Mouse (Mus musculus): ENCODE data around the gene Cmbl. TPM values are rescaled to one million over a fixed set of nuclear protein-coding genes. Genes with fewer than 3 reads are reported as not detected.

Cmbl gene
- total and polyA plus RNA-seq, 2 experiments from 2014 or later, result 22.8 to 41.0 TPM

DNA sequence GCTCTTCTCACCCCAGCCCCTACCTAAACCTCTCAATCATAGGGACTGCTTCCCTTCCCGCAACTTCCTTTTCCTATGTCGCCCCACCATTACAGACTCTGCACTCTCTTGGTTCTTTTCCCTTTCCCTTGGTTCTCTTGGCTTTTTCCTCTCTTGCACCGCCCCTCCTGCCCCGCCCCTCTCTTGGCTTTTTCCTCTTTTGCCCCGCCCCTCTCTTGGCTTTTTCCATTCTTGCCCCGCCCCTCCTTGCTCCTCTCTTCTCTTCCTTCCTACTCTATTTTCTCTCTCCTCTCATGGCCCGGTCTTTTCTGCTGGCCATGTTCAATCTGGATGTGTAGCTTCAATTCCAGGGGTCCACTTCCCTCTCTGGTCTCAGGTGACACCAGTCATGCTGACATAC is 2.2 kb downstream of the Cmbl start:
- no peaks in the 10 kb centered on the region for H3K36me3 ChIP-seq (replicated peaks; ENCODE audit: control insufficient read depth, insufficient read depth, low read length)
- peaks cover 17% of the 10 kb centered on the region; the same call in 1 of the 2 replicates for H3K4me1 ChIP-seq (ENCODE audit: control insufficient read depth, insufficient read depth)
- H3K4me2 ChIP-seq (ENCODE audit: low read depth, low read length), result no peak overlapping the region
- WGBS, result 75% methylated on average over 7 of the region's 7 CpGs
- H3K27ac ChIP-seq (ENCODE audit: low read depth), result no peak overlapping the region
- DNase-seq (ENCODE audit: low spot score), result no peak
- no peak overlapping the region for H3K9ac ChIP-seq (replicated peaks; ENCODE audit: low read depth, low read length)
- no peaks in the 10 kb centered on the region for H3K9me3 ChIP-seq (replicated peaks; ENCODE audit: control insufficient read depth, low read length)
- H3K27me3 ChIP-seq (ENCODE audit: control insufficient read depth, insufficient read depth, low read length), result no peaks in the 10 kb centered on the region
- no peak for ATAC-seq (ENCODE audit: insufficient read depth, low read depth)
- H3K4me3 ChIP-seq (ENCODE audit: low read depth, low read length), result no peak overlapping the region
- no peak for TF ChIP-seq CTCF (IDR thresholded peaks at IDR 0.05; ENCODE audit: low read depth)
- TF ChIP-seq EP300 (IDR thresholded peaks at IDR 0.05; ENCODE audit: low read depth), result no peak

GRCm38 (mm10) chr15:31568581-31568996 is 3.4 kb downstream of the Cmbl start:
- Histone ChIP-seq H3K27ac (ENCODE audit: low read depth) (peak overlapping the region; percentile 69), H3K4me3 (ENCODE audit: low read depth, low read length) (peak overlapping the region; percentile 25), H3K9me3 (replicated peaks; ENCODE audit: control insufficient read depth, low read length) (no peaks in the 10 kb centered on the region), H3K9ac (replicated peaks; ENCODE audit: low read depth, low read length) (peak overlapping the region; percentile 42), H3K4me1 (ENCODE audit: control insufficient read depth, insufficient read depth) (peaks cover 16% of the 10 kb centered on the region; the same call in 1 of the 2 replicates), H3K27me3 (ENCODE audit: control insufficient read depth, insufficient read depth, low read length) (no peaks in the 10 kb centered on the region), H3K4me2 (ENCODE audit: low read depth, low read length) (peak overlapping the region; percentile 48), H3K36me3 (replicated peaks; ENCODE audit: control insufficient read depth, insufficient read depth, low read length) (no peaks in the 10 kb centered on the region)
- ATAC-seq (ENCODE audit: insufficient read depth, low read depth), result peak; percentile 93
- peak; percentile 79 for DNase-seq (ENCODE audit: low spot score)
- WGBS, result 5% methylated on average over 12 of the region's 12 CpGs
- TF ChIP-seq CTCF (IDR thresholded peaks at IDR 0.05; ENCODE audit: low read depth), result no peak
- TF ChIP-seq EP300 (IDR thresholded peaks at IDR 0.05; ENCODE audit: low read depth), result no peak

- no peak for DNase-seq (ENCODE audit: low spot score)
- TF ChIP-seq EP300 (IDR thresholded peaks at IDR 0.05; ENCODE audit: low read depth) (no peak), CTCF (IDR thresholded peaks at IDR 0.05; ENCODE audit: low read depth) (no peak)
- no peaks in the 10 kb centered on the region for H3K27me3 ChIP-seq (ENCODE audit: control insufficient read depth, insufficient read depth, low read length)
- no peaks in the 10 kb centered on the region for H3K36me3 ChIP-seq (replicated peaks; ENCODE audit: control insufficient read depth, insufficient read depth, low read length)
- no peaks in the 10 kb centered on the region for H3K9me3 ChIP-seq (replicated peaks; ENCODE audit: control insufficient read depth, low read length)
- H3K9ac ChIP-seq (replicated peaks; ENCODE audit: low read depth, low read length), result no peak overlapping the region
- 39% methylated on average over 9 of the region's 9 CpGs for WGBS
- H3K4me3 ChIP-seq (ENCODE audit: low read depth, low read length), result no peak overlapping the region
- peak overlapping the region; percentile 48; the same call in 1 of the 2 replicates for H3K4me2 ChIP-seq (ENCODE audit: low read depth, low read length)
- ATAC-seq (ENCODE audit: insufficient read depth, low read depth), result peak; percentile 42
- H3K27ac ChIP-seq (ENCODE audit: low read depth), result no peak overlapping the region
- H3K4me1 ChIP-seq (ENCODE audit: control insufficient read depth, insufficient read depth), result peaks cover 12% of the 10 kb centered on the region; the same call in 1 of the 2 replicates
Observed at GRCm38 (mm10) chr15:31569325-31570022, 4.3 kb downstream of the Cmbl start.

DNA sequence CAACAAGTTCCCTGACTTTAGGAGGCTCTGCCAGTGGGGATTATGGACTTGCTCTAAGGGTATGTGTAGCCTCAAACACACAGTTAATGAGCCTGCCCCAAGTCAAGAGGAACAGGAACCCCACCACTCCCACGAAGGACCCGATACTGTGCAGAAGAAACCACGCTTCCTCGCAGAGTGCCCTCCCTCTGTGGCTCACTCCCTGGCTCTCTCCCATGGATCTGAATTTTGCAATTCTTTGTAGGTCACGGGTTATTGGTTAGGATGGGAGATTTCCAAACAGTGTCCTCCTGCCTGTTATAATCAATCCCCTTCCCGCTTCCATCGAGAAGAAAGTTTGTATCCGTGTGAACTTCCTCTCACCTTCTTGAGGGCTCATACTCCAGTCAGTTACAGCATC is 5.8 kb downstream of the Cmbl start:
- H3K4me1 ChIP-seq (ENCODE audit: control insufficient read depth, insufficient read depth), result peaks cover 12% of the 10 kb centered on the region; the same call in 1 of the 2 replicates
- H3K4me2 ChIP-seq (ENCODE audit: low read depth, low read length), result no peak overlapping the region
- H3K4me3 ChIP-seq (ENCODE audit: low read depth, low read length), result no peak overlapping the region
- no peak for ATAC-seq (ENCODE audit: insufficient read depth, low read depth)
- DNase-seq (ENCODE audit: low spot score), result no peak
- no peak overlapping the region for H3K9ac ChIP-seq (replicated peaks; ENCODE audit: low read depth, low read length)
- TF ChIP-seq CTCF (IDR thresholded peaks at IDR 0.05; ENCODE audit: low read depth) (no peak), EP300 (IDR thresholded peaks at IDR 0.05; ENCODE audit: low read depth) (no peak)
- no peaks in the 10 kb centered on the region for H3K9me3 ChIP-seq (replicated peaks; ENCODE audit: control insufficient read depth, low read length)
- 87% methylated on average over 8 of the region's 8 CpGs for WGBS
- no peaks in the 10 kb centered on the region for H3K36me3 ChIP-seq (replicated peaks; ENCODE audit: control insufficient read depth, insufficient read depth, low read length)
- no peaks in the 10 kb centered on the region for H3K27me3 ChIP-seq (ENCODE audit: control insufficient read depth, insufficient read depth, low read length)
- H3K27ac ChIP-seq (ENCODE audit: low read depth), result no peak overlapping the region

- no peak for TF ChIP-seq EP300 (IDR thresholded peaks at IDR 0.05; ENCODE audit: low read depth)
- no peak for TF ChIP-seq CTCF (IDR thresholded peaks at IDR 0.05; ENCODE audit: low read depth)
- Histone ChIP-seq H3K4me1 (ENCODE audit: control insufficient read depth, insufficient read depth) (peaks cover 12% of the 10 kb centered on the region; the same call in 1 of the 2 replicates), H3K27me3 (ENCODE audit: control insufficient read depth, insufficient read depth, low read length) (no peaks in the 10 kb centered on the region), H3K4me2 (ENCODE audit: low read depth, low read length) (no peak overlapping the region), H3K9me3 (replicated peaks; ENCODE audit: control insufficient read depth, low read length) (no peaks in the 10 kb centered on the region), H3K36me3 (replicated peaks; ENCODE audit: control insufficient read depth, insufficient read depth, low read length) (no peaks in the 10 kb centered on the region), H3K4me3 (ENCODE audit: low read depth, low read length) (no peak overlapping the region), H3K27ac (ENCODE audit: low read depth) (no peak overlapping the region), H3K9ac (replicated peaks; ENCODE audit: low read depth, low read length) (no peak overlapping the region)
- 58% methylated on average over 16 of the region's 16 CpGs for WGBS
- ATAC-seq (ENCODE audit: insufficient read depth, low read depth) (0 out of 2 replicates have a peak, but pooled peaks have one; percentile 29), DNase-seq (ENCODE audit: low spot score) (peak; percentile 25)
Observed at GRCm38 (mm10) chr15:31571906-31572722, 6.9 kb downstream of the Cmbl start.

All from heart, postnatal 0 days (tissue).